Mouse (Mus musculus): ENCODE measurements at regions not wholly inside any gene's neighbourhood (a gene's known extent, or its start where the extent isn't known, plus 50 kb on each side); places are given as distances from the start of the nearest gene placed in this dataset.

DNA sequence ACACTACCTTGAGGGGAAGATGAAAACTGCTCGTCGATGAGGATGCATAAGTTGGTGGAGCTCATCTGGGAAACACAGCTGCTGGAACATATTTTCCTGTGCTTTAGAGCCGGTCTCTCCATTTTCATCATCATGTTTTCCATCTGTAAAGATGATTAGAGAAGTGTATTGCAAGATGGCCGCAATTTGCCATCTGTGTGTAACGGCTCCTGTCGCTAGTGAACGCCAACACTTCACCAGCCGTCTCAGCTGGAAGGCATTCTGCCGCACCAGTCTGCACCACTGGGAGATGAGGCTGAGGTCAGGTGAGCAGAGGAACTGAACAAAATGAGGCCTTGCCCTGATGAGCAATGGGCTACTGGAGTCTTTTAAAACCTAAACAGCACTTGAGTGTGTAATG, 57.4 kb downstream of the Gm21962 start:
- in situ Hi-C loops (cut with MboI, MseI) = no loop called here

DNA sequence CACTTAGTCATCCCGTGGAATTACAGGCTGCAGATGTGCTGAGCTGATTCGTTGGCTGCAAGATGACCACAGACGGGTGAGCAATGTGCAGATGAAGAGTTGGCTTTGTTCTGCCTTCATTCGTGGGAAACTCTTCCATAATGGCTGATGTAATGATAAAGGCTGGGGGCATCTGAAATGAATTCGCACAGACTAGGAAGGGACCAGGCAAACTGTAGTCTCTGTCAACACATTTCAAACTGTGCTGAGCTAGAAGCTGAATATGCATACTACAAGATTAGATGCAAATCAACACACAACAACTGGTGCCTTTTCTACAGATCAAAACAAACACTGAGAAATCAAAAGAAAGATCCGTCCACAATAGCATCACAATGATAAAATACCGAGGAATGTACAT, 58.1 kb downstream of the Gm21962 start:
- in situ Hi-C loops (cut with MboI, MseI) = no loop called here

DNA sequence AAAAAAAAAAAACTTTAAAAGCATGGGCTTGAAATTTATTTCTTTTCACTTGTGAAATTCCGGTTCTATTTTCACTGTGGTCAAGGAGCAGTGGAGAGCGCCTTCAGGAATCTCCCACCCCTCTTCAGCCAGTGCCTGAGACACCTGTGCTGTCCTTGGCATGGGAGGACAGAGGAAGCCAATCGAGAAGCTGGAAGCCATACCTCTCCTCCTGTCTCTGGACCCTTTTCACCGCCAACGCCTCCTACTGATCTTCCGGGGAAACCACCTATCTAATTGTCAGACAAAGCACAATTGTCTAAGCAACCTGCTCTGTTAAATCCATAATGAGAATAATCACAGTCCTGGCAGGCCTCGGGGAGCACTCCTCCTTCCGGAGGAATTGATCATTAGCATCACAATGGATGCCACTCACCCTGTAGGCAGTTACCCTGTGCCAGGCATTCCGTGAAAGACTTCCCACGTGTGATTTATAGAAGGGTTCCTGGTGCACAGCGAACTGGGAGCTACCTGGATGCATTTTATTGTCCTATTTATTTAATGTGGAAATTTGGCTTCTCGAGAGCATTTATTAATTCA, 66.0 kb downstream of the Gm21962 start:
- in situ Hi-C loops (cut with MboI, MseI) = no loop called here

DNA sequence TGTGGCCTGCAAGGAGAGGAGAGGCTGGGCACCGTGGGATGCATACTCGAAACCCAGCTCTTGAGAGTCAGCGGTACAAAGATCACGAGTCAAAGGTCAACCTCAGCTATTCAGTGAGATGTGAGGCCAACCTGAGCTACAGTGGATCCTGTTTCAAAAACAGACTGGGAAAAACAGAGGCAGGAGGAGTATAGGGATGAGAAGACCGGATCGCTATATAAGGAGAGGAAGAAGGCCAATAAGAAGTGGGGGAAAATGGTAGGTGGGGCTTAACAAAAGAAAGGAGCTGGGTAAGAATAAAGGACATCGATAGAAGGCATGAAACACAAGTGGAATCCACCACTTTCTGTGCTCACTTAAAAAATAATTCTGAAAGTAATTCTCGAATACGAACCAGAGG, 70.2 kb downstream of the Gm21962 start:
- in situ Hi-C loops (cut with MboI, MseI) = no loop called here

DNA sequence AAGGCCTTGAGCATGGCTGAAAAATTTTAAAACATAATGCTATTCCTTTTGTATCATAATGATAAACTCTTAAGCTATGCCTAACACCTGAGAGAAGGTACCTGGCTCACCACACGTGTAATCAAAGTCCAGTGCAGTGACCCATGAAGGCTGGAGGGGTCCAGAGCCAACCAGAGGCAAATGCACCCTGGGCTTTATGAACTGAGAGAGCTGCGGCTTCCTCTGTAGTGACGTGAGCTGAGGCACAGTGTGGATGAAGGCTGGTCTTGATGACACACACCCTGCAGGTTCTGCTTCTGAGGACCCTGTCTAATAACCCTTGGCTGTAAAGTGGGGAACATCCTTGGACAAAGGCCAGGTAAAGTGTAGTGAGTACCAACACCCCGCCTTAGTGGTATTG, 70.8 kb downstream of the Gm21962 start:
- in situ Hi-C loops (cut with MboI, MseI) = no loop called here

DNA sequence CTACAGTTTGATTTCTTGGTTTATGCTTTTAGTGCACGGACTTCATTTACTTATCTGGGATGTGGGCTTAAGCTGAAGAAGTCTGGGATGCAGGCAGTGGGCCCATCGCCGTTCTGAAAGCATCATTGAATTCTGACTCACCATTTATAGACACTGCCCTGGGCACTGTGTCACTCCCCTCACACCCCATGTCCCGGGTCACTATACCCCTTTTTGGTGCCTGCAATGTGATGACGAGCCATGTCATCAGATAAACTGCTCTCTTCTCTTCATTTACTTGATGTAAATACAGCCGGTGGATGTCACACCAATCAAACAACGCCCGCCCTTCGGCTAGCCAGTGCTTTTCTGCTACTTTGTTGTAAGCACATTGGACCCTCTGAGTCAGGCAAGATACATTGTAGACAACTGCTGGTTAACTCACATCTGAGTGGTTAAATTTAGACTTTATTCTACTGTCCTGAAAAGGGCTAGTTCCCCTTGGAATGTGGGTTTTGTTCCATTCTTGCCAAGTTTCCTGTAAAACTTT, 80.5 kb downstream of the Gm21962 start:
- in situ Hi-C loops (cut with MboI, MseI) = no loop called here

DNA sequence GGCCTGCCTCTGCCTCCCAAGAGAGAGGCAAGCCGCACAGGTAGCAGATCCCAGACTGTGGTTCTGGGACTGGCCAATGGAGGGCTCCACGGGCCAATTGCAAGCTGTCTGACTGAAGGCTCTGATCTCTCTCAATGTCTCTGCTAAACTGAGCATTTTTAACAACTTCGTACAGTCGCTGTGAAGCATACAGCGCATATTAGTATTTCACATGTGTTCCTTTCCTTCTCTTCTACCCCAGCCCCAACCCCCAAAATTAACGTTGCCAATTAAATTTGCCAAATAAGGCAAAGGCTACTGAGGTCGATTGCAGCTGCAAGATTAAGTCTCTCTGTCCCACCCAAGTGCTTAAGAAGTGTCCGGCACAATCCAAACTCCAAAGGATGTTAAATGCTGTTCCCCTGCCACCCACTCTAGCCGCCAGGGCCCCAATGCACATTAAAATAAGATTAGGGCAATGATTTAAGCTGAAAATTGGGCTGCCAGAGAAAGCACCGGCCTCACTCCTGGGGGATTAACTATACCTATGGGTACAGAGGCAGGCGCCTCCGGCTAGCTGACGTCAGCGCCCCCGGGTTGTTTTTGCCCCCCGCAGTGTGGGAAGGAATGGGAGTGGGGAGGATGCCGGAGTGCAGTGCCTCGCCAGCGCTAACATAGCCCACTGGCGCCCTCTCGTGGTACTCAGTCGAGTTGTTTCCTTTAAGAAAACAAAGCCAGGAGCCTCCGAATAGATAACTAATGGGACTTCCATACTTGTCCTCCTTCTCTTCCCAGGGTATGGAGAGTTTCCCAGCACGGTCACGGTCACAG, 81.3 kb downstream of the Gm21962 start:
- in situ Hi-C loops (cut with MboI, MseI) = no loop called here

DNA sequence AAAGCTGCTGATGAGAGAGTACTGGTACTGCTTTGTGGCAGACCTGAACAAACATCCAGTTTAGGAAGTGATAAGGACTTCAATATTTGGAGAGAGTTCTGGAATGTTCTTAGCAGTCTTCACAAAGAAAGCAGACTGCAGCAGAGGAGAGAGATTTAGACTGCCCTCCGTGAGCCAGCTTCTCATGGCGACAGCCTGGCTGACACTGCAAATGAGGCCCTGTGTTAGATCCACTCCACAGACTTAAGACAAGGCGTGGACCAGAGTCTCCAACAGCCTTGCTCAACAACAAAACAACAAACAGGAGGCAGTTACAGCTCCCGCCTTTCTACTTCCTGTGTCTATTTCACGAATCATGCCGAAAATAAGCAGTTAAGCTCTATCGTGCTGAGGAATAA, 81.9 kb downstream of the Gm21962 start:
- in situ Hi-C loops (cut with MboI, MseI) = no loop called here

DNA sequence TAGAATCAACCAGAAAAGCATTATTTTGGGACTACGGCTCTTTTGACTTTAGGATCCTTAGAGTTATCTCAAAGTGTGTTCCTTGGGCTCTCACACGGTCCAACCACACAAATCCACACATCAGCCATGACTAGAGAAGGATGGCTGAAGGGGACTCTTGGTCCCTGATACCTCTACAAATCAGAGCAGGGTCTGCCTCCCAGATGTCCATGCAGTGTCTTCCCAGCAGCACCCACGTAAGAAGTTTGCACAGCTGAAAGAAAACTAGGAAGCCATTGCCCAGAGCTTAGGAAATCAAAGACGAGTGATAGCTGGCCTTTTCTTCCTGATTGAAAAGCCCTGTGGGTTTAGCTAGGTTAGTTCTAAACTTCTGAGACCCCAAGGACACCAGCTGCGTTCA, 84.1 kb downstream of the Gm21962 start:
- in situ Hi-C loops (cut with MboI, MseI) = no loop called here

DNA sequence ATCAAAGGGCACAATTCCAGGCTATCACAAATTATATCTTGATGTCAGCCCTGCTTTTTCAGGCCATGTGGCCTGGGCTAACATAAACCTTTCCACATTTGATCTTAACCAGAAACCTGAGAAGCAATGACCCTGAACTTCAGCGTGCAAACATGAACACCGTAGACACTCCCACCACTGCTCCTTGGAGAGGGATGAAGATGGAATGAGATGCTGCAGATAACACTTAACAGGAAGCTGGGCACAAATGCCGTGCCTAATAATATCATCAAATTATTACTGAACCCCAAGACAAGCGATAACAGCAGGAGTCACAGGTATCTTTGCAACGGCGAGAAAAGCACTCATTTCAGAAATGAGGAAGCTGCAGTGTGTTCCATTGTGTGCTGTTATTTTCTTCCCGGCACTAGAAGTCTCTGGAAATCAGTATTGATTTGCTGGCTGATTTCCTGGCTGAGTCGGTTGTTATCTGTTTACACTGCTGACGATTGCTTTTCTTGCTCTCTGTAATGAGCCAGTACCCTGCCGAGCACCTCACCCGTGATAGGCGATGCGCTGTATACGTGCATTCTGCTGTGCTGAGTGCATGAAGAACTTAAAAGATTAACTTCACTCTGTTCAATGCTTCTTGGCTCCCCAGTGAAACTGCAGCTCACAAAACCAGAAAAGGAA, 91.0 kb downstream of the Gm21962 start:
- in situ Hi-C loops (cut with MboI, MseI) = no loop called here

DNA sequence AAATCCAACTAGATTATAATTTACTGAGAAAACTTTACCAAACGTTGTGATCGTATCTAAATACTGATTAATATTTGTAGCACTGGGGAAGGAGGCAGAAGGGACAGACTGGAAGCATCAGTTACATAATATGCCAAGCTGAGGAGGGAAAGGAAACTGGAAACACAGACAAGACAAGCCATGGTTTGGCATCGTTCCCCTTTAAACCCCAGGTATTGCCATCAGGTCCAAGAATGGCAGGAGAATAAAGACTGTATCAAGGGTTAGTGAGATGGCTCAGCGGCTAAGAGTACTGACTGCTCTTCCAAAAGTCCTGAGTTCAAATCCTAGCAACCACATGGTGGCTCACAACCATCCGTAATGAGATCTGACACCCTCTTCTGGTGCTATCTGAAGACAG, 92.1 kb downstream of the Gm21962 start:
- in situ Hi-C loops (cut with MboI, MseI) = no loop called here

DNA sequence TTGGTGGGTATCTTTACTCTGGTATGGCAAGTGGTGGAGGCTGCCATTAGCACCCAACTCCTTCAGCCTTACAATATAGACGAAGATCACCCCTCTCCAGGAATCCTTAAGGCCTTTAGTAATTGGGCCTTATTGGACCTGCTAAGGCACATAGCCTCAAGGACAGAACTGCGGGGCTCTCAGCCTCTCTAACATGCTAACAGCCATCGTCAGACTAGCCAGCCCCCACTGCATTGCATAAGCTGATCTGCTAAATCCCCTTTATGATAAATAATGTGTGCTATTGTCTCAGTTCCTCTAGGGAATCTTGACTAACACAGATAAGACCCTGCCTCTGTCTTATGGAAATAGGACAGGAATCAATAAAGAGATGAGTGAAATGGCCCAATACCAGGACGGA, 95.7 kb upstream of the H2afz start:
- in situ Hi-C loops (cut with MboI, MseI) = no loop called here

DNA sequence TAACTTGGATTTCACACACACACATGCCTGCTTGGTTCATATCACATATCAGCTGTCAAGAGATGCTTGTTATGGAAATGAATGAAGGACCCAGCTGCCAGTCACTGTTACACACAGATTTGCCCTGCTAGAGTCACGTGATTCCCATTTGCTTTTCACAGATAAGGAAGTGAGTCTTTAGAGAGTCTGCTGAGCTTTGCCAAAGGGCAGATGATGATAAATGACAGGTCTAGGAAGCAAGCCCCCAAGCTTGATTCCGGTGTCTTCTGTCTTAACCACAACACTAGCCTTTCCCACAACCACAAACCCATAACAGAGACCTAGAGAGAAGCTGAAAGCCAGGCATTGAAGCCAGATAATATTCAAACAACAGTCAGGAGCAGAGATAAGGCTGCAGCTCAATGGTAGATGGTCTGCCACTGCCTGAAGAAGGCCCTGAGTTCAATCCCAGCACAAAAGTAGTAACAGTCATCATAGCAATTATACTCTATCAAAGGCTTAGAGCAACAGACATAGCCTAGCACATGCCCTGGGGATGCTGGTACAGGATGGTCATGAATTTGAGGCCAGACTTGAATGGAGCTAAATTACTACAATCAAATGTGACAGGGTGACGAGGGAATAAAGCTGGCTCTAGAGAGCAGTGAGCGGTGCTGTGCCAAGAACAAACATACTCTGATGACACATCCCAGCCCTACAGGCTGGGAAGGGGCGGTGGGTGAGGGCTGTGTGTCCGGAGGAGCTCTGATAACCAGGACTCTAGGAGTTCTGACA, 89.0 kb upstream of the H2afz start:
- in situ Hi-C loops (cut with MboI, MseI) = loop anchor here (5.0 kb wide), 1 partner anchor 372 kb away; no protein-coding TSS in a partner anchor

DNA sequence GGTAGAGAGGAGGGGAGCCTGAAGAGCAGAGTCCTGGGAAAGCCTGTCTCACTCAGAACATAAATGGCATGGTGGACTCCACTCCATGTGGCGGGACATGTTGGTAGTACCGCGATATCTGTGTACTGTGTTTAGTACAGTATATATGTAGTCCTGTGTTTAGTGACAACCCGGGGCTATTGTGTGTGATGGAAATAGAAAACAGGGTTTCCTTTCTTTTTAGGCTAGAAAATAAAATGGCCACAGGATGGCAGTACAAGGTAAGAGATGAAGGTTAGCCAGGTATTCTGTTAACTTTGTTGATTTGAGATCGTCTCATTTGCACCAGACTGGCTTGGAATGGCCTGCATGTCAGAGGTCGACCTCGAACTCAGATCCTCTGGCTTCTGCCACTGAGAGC, 86.2 kb upstream of the H2afz start:
- in situ Hi-C loops (cut with MboI, MseI) = loop anchor here (5.0 kb wide), 1 partner anchor 369 kb away; no protein-coding TSS in a partner anchor

DNA sequence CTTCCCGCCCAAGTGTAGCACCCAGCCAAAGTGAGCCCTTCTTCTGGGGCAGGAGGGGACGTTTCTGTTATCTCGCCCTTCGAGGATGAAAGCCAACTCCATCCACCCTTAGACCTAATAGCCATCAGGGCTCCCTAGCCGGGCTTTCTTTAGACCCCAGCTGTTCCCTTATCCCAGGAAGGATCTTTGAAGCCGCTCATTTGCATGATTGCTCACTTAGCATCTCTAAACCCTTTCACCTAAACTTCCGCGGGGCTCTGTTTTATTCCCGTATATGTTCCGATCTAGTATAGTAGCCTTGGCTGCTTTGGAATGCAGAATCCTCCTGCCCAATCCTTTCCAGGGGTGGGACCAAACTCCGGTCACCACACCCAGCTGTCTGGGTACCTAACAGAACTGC, 84.3 kb upstream of the H2afz start:
- in situ Hi-C loops (cut with MboI, MseI) = no loop called here

DNA sequence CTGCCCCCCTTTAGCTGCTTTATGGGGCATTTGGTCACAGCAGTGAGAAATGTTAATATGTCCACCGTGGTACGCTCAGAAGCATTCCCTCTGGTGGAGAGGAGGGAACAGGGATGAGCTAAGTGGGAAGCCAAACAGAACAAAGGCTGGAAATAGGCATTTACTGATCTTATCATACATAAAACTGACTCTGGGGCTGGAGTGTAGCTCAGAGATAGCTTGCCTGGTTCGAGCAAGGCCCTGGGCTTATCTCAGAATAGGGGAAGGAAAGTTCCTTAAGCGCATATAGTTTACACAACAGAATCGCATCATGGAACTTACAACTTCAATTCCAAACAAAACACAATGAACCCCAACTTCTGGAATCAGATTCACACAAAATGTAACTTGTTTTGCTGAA, 81.5 kb upstream of the H2afz start:
- in situ Hi-C loops (cut with MboI, MseI) = no loop called here

DNA sequence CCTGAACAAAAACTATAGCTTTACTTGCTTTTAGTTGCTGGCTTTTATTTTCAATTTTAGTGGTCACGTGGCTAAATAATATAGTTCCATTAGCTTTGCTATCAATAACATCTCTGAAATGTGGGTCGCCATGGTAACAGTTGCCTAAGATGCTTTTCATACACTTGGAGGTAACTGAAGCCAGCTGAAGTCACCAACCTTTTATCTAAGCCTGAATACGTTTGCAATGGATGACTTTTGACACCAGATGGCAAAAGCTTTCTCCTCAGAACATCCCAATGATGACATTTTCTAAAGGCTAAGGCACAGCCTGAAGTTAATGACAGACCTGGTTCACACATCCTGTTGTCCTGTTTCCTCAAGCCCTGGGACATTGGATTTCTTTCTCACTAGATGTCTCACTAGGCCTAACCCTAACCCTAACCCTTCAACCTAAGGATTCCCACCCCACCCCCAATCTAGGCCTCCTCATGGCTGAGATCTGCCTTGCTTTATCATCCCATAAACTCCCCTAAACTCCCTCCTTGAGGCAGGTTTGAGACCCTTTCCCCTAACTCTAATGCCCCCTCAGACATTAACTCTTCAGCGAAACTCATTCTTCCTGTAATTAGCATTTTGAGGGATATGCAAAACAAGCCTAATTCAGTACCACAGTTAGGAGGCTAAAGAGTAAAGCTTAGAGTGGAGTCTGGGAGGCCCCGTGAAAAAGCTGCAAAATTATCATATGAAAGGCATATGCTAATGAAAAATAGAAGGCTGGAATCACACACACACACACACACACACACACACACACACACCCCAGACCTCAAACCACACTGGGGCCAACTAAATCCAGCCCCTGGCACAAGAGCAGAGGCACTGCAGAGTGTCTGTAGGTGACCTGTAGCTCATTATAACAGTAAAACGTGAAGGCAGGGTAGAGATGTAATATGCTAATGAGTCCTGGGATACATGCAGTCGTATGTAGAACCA, 80.1 kb upstream of the H2afz start:
- in situ Hi-C loops (cut with MboI, MseI) = no loop called here

DNA sequence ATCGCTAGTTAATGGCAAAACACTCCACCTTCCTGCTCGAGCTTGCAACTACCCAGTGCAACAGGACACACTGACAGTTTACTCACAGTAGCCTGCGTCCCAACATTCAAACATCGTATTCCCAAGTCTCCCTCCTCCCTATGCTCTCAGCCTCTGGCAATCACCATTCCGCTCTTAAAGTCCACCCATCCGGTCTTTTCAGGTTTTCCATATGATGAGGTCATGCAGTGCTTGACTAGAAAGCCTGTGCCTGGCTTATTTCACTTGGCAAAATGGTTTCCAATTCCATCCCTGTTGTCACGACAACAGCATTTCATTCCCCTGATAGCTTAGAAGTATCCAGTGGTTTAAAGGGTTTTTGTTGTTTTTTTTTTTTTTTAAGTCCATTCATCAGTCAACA, 79.1 kb upstream of the H2afz start:
- in situ Hi-C loops (cut with MboI, MseI) = no loop called here

DNA sequence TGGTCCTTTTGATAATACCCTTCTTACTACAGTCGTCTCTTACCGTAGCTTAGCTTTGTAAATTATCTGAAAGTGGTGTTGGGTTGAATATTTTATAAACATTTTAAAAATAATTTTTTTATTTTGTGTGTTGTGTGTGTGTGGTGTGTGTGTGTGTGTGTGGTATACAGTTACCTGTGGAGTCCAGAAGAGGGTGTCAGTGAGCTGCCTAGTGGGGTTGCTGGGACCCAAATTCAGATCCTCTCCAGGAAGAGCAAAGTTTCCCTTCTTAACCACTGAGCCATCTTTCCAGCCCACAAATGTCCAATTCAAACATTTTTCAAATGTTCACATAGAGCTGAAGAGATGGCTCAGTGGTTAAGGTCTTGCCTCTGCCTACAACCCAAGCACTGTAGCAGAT, 78.4 kb upstream of the H2afz start:
- in situ Hi-C loops (cut with MboI, MseI) = no loop called here

DNA sequence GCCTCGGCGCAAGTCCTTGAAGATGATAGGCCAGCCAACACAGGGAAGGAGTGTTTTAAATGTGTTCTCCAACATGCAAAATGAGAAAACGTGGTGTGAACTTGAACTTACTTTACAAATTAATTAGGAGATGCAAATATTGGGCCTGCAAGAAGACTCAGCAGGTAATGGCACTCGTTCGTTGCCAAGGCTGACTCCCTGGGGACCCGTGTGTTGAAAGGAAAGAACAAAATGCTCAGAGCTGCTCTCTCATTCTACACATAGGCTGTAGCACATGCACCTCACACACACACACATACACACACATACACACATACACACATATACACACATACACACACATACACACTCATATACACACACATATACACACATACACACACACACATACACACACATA, 74.6 kb upstream of the H2afz start:
- in situ Hi-C loops (cut with MboI, MseI) = no loop called here

DNA sequence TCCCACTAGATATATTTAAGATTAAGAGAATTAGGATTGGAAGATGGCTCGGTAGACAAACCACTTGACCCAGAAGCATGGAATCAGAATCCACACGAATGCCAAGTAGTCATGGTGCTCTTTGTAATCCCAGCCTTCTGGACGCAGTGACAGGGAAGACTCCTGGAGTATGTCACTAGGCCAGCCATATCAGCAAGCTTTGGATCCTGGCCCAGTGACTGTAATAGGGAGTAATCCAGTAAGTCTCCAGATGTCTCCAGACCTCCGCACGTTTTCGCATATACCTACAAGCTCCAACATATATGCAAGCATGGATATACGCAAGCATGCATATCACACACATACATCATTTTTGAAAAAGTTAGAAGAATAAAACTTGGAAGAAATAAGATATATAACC, 73.9 kb upstream of the H2afz start:
- in situ Hi-C loops (cut with MboI, MseI) = no loop called here
